Mouse (Mus musculus): Measurements from ENCODE around the gene Plekhm1. TPM values are rescaled to one million over a fixed set of nuclear protein-coding genes. Genes with fewer than 3 reads are reported as not detected.

Gene Plekhm1
- total RNA-seq, 2 experiments from 2014 or later, result 10.1 to 11.5 TPM

DNA sequence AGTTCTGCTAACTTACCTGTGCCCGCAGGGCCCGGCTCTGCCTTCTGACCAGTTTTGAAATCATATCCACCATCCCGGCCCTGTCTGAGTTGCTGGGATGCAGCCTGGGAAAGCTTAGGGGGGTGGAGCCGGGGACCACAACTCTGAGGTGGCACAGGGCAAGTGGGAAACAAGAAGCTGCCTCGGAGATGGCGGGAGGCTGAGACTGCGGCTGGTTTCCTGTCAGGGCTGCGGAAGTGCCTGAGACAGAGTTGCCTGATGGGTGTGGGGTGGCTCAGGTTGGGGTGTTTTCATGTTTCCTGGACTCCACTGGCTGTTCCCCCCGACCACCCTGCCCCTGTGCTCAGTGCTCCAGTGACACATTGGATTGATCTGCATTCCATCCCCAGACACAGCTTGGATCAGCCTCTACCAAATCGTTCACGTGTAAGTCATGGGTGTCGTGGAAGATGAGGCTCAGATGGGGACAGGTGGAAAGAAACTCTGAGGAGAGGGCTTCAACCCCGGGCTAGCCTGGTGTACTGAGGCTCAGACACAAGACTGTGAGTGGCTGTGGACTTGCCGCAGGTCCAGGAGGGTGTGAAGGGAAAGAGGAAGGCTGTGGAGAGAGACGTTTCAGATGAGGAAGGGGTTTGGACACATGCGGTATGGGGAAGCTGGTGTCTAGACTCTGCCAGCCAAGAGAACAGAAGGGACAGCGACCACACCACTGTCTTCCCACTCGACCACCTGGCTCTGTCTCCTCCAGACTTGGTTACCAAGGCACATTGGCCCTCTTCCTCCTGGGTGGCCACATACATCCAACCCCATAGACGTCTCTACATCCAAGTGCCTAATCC lies 67.8 kb downstream of the Plekhm1 start:
- intact Hi-C loops (cut with DNase I), result no loop called here
- no peak for DNase-seq

DNA sequence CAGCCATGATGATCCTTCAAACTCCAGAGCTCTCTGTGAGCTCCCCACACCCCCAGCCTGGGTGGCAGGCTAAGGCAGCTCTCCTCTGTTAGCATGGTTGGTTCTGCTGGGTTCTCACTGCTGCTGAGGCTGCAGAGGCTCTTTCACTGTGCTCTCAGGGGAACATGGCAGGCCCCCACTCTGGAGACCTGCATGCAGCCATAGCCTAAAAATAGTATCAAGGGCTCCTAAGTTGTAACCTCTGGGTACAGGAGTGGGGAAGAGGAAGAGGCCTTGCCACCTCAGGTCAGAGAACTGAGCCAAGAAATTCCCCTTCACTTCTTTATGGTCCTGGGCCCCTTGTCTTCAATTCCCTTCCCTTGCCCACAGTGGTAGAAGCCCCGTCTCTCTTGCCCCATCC lies 68.6 kb downstream of the Plekhm1 start:
- DNase-seq, result no peak
- intact Hi-C loops (cut with DNase I), result no loop called here

DNA sequence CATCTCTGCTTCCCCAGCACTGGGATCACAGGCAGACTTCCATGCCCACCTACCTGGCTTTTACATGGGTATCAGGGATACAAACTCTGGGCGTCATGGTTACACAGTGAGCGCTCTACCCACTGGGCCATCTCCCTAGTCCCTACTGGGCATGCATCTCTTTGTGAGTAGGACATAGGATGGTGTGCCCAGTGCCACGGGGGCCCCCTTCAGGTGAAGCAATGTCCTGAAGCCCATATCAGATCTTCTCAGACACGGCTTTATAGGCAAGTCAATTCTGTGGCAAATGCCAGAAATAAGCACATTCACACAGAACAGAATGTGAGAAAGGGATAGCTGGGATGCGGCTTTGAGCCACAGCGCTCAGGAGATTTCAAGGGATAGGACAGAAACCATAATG lies 69.4 kb downstream of the Plekhm1 start:
- DNase-seq, result no peak
- intact Hi-C loops (cut with DNase I), result no loop called here

DNA sequence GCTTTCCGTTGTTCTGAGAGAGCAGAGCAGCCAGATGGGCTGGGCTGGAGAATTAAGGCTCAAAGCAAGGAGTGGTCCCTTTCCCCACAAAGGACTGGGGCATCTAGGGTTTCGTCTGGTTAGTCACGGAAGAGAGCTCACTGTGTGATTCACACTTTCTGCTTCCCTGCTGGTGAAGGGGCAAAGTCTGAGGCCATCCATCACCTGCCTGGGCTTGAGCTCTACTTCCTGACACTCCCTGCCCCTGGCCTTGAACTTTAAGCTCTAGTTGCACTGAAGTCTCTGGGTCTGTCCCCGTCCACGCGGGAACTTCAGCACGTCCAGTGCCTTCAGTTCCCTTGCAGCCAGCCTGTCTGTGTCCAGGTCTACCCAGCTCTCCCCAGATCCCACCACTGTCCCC lies 71.8 kb downstream of the Plekhm1 start:
- intact Hi-C loops (cut with DNase I), result no loop called here
- no peak for DNase-seq

- intact Hi-C loops (cut with DNase I), result no loop called here
- DNase-seq, result no peak
These were observed 72.4 kb downstream of the Plekhm1 start for GRCm38 (mm10) chr11:103340130-103340529.

DNA sequence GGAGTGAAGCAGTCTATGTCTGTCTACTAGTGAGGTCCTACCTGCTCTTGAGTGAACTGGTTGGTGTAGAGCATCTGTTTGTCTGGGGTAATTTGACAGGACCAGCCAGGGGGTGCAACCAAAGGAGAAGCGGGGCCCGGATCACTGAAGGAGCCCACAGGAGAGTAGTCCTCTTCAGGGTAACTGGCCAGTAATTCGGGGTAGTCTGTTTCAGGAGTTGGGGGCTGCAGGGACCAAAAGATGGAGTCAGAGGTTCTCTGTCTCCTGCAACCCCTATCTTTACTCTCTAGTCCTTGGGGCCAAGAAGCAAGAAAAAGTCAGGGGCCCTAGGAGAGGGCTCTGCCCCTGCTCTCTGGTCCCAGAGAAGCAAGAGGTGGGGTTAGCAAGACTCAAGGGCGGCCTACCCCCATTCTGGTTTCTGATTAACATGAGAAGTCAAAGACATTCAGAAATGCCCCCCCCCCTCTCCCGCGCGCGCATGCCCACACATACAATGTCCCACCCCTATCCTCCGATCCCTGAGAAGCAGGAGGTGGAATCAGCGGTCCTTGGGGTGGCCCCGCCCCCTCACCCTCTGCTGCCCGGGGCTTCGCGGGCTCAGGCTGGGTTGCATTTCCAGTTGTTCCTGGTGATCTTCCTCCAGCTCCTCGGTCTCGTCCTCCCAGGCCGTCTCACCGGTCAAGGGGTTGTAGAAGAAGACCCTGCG lies 72.9 kb downstream of the Plekhm1 start:
- intact Hi-C loops (cut with DNase I), result no loop called here

DNA sequence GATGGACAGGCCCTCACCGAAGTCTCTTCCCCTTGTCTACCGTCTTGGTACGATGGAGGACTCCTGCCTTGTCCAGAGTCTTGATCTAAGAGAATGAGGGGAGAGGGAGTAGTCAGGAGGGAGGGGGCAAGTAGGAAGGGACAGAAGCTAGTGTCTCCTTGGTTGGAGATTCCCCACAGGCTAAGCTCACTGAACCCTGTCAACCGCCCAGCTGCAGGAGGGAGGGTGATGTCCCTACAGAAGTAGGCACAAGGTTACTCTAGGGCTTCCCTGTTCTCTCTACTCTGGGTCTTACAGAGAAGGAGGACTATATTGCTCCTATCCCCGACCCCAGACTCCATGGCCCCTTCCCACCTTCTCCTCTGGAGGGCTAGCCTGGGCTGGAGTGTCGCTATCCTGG lies 73.8 kb downstream of the Plekhm1 start:
- DNase-seq, result no peak
- intact Hi-C loops (cut with DNase I), result no loop called here

More for the DNA sequence above, 72.9 kb downstream of the Plekhm1 start:
- no peak for DNase-seq

- DNase-seq, result no peak
- intact Hi-C loops (cut with DNase I), result no loop called here
These were observed 74.4 kb downstream of the Plekhm1 start for GRCm38 (mm10) chr11:103338119-103338518.

- peak; percentile 72 to 76 for DNase-seq
- intact Hi-C loops (cut with DNase I), result no loop called here
These were observed 75.3 kb downstream of the Plekhm1 start for GRCm38 (mm10) chr11:103337180-103337579.

- DNase-seq, result peak; percentile 55 to 58
- intact Hi-C loops (cut with DNase I), result no loop called here
These were observed 76.9 kb downstream of the Plekhm1 start for GRCm38 (mm10) chr11:103335561-103335960.

GRCm38 (mm10) chr11:103334925-103335324 lies 77.6 kb downstream of the Plekhm1 start:
- no peak for DNase-seq
- intact Hi-C loops (cut with DNase I), result no loop called here

DNA sequence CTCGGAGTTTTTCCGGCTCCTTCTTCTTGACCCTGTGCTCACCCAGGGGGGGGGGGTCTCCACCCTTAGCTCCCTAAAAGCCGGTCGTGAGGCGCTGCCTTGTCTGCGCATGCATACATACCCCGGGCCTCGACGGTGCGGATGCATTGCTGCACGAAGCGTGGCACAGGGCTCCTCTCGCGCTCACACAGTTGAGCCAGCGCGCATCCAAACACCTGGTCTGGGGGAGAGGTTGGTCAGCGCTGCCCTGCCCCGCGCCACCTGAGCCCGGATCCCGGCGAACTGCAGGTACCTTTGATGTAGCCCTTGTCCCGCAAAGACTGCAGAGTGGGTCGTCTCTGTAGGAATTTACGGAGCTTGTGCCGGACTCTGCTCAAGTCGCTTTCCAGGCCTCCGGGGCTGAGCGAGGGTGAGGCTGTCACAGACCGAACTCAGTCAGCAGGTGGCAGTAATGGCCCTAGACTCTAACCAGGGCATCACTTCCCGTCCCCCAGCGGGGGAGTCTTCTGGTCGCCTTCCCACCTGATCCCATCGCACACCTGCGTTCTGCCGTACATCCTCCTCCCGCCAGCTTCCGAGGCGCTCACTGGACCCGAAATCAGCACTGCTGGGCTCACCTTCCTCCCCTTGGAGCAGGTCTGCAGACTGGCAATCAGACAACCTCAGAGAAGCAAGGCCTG lies 78.6 kb downstream of the Plekhm1 start:
- peak; percentile 48 to 69 for DNase-seq
- intact Hi-C loops (cut with DNase I), result loop anchor here (2.0 kb wide), 2 partner anchors 69 to 223 kb away; no protein-coding TSS in a partner anchor

GRCm38 (mm10) chr11:103332890-103333651 lies 79.4 kb downstream of the Plekhm1 start:
- intact Hi-C loops (cut with DNase I), result loop anchor here (2.0 kb wide), 2 partner anchors 70 to 224 kb away; no protein-coding TSS in a partner anchor
- DNase-seq, result no peak

DNA sequence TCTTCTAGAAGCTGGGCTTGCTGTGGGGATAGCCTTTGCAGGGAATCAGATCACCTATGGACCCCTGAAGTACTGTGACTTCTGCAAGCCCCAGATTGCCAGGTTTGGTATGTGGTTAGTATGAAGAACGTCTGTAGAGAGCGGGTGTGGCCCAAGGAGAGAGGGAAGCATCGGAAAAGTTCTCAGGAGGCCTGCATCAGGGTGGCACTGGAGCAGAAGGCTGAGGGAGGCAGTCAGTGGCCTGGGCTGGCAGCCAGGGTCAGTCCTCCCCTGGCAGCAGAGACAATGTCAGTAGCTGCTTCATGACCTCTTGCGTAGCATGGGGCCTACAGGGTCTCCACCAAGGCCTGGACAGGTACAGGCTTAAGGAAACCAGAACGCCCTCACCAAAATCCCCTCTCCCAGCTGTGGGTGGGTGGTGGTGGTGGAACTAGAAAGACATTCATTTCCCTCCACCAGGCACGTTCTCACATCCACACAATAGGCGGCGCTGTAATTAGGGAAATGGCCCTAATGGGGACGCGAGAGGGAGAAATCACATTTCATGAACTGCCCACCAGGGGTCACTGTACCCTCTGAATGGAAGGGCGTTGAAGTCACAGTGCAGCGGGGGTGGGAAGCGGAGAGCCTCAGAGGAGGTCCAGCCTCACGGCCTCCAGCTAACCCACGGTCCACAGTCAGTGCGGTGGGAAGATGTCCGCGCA lies 80.1 kb downstream of the Plekhm1 start:
- intact Hi-C loops (cut with DNase I), result loop anchor here (2.0 kb wide), 2 partner anchors 70 to 224 kb away; no protein-coding TSS in a partner anchor

DNA sequence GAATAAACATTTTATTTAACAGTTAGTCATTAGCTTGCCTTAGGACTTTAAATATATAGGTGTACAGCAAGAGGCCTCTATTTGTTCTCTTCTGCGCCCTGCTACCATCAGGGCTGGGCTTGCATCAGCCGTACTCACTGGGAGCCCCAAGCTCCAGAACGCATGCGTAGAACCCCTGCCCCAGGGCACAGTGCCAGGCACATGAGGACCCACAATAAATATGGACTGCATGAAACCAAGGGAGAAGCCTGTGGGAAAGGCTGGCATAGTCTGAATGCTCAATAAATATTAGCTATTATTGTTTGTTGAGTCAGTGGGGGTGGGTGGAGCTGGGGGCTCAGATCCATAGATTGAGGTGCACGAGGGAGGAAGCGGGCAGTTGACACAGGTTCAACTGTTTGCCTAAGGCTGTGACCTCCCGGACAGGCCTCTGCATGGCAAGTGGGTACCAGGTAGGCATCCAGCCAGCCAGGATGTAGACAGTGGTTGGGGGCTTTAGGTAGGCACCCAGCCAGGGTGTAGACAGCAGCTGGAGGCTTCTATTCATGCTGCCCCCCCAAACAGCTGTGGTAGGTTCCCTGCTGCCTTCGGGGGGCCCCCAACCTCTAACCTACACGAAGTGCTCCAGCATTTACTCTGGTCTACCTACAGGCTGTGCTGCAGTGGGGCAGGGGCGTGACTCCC lies 80.8 kb downstream of the Plekhm1 start:
- intact Hi-C loops (cut with DNase I), result loop anchor here (2.0 kb wide), 2 partner anchors 71 to 225 kb away; no protein-coding TSS in a partner anchor
- DNase-seq, result no peak

More for the DNA sequence above, 80.1 kb downstream of the Plekhm1 start:
- DNase-seq, result peak; percentile 88 to 94

DNA sequence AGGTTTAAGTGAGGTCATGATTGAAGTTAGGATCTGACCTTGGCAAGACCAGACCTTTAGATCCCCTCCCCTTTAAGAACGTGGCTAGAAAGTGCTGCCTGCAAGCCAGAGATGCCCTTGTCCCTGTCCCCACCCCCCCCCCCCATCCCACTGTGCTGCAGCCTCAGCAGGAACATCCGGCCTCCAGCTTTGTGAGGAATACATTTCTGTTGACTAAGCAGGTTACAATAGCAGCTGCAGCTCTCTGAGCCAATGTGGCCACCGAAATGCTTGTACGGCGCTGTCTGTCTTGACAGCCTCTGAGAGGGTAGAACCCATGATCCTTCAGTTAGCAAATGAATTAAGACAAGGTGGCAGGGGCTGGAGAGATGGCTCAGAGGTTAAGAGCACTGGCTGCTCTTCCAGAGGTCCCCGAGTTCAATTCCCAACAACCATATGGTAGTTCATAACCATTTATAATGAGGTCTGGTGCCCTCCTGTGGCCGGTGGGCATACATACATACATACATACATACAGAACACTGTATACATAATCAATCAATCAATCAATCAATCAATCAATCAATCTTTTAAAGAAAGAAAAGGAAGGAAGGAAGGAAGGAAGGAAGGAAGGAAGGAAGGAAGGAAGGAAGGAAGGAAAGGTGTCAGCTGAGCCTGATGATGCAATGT lies 81.7 kb downstream of the Plekhm1 start:
- intact Hi-C loops (cut with DNase I), result no loop called here
- no peak for DNase-seq

DNA sequence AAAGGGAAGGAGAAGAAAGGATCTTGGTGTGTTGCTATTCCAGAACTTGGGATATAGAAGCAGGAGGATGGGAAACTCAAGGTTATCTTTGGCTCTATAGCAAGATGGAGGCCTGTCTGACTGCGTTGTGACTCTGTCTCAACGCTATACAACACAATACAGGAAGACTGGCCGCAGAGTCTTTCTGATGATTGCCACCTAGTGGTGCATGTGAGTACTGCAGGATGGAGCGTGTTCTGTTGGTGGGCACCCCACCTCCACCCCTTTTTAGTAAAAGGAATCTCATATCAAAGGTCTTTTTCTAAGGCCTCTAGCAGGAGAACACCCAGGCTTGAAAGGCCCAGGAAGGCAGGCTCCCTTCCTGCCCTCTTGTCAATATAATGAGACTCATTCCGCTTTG lies 85.5 kb downstream of the Plekhm1 start:
- DNase-seq, result peak; percentile 75 to 91
- intact Hi-C loops (cut with DNase I), result loop anchor here (5.0 kb wide), 1 partner anchor 225 kb away; the partner anchor contains the start of genes Acbd4 and Plcd3

- peak; percentile 70 to 83 for DNase-seq
- intact Hi-C loops (cut with DNase I), result loop anchor here (1.0 to 5.0 kb wide), 3 partner anchors 92 to 223 kb away; partner anchors contain the start of genes Acbd4 and Plcd3
These were observed 87.3 kb downstream of the Plekhm1 start for GRCm38 (mm10) chr11:103325172-103325571.

Data from heart, postnatal 10 days (tissue).